Mouse (Mus musculus): ENCODE measurements around the gene Cilp2. TPM values are rescaled to one million over a fixed set of nuclear protein-coding genes. Genes with fewer than 3 reads are reported as not detected.
A peak's percentile ranks its signal among the peaks of the same experiment; 100 is the strongest.

Gene Cilp2
- polyA plus RNA-seq (2012; rRNA removed), result 0.75 and 2.2 TPM in 2 replicates

DNA sequence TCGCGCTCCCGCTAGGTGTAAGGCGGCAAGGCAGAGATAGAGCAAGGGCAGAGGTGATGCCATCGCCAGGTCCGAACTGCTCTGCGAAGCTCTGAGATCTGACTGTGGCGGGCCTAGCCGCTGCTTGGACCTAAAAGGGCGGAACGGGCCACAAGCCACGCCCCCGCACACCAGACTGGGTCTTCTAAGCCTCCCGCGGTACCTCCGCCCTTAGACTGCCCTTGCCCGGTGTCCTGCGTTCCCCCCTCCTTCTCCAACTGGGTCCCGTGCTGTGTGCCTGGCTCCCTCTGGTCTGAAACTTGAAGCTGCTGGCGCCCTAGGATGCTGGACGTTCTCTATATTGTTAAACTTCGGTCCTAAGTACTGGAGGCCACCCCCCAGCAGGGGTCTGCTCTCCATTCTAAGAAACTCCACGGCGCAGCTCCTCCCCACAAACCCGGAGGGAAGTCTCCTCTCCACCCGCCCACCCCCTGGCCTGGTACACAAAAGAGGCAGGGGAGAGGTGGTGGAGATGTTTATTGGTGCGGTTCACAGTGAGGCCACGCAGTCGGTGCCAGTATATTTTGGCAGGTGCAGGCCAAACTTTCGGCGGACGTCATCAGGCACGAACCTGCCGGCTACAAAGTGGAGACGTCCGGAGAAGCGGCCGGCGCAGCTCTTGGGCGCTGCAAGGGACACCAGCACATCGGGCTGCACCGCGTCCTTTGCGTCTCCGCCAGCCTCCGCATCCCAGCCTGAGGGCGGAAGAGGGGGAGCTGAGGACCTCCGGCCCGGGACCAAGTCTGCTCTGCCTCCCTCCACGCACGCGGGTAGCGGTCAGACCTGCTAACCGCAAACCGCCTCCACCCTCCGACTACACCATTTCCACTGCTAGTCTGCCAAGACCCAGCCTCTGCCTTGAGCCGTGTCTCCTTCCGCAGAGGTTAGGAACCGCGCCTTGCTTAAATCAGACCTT lies at the start of gene Cilp2:
TSS of gene Cilp2 (minus strand) at position 399 of the 955 bp plus-strand sequence.
- WGBS, result 2% methylated on average over 60 of the region's 60 CpGs
- Histone ChIP-seq H3K4me3 (ENCODE audit: control insufficient read depth, insufficient read depth, low read length) (peak within 1 kb of the TSS; percentile 6; the same call in 1 of the 2 replicates), H3K27me3 (ENCODE audit: control insufficient read depth, insufficient read depth, low read length) (peaks cover 30% of the 10 kb centered on the region), H3K4me1 (replicated peaks; ENCODE audit: control insufficient read depth, insufficient read depth, low read length) (peaks cover 13% of the 10 kb centered on the region), H3K36me3 (ENCODE audit: control insufficient read depth, insufficient read depth, low read length) (no peaks in the 10 kb centered on the region), H3K27ac (ENCODE audit: control insufficient read depth, insufficient read depth, low read length) (no peak within 1 kb of the TSS)
- TF ChIP-seq CTCF (IDR thresholded peaks at IDR 0.05; ENCODE audit: borderline replicate concordance, control insufficient read depth, extremely low read depth, insufficient read depth, low read length, poor library complexity), result no peak
- TF ChIP-seq POLR2A (IDR thresholded peaks at IDR 0.05; ENCODE audit: control insufficient read depth, extremely low read depth, insufficient read depth, low read length, poor library complexity), result no peak
- DNase-seq, result no peak

DNA sequence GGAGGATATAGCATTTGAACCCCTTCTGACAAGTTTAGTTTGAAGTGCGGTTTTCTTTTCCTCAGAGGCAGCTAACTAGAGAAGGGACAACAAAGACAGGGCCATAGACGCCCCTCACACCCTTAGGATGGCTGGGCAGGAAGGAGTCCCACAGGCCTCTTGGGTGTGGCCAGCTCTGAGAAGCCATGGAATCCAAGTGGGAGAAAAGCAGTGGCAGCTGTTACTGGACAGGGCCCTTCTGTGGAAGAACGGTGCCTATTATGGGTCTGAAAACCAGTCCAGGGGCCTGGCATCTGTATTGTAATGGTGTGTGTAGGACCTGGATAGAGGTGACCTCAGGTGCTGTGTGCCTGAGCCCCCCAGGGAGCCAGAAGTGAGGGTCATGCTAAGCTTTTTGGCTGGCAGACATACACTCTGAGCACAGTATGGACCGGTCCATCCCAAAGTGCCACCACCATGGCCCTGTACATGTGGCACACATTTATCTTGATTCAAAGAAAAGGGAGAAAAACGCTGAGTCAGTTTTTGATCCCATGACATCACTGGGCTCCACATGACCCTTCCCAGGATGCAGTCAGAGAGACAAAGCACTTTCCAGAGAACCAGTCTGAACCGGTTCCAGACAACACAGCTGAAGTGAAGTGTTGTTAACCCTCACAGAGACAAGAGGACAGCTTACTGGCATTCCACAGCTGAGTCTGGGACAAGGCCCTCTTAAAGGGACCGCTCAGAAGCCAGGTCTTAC lies 48.7 kb upstream of the Cilp2 start:
- WGBS, result 94% methylated on average over 7 of the region's 7 CpGs
- Histone ChIP-seq H3K4me3 (ENCODE audit: control insufficient read depth, insufficient read depth, low read length) (no peak overlapping the region), H3K27me3 (ENCODE audit: control insufficient read depth, insufficient read depth, low read length) (no peaks in the 10 kb centered on the region), H3K27ac (ENCODE audit: control insufficient read depth, insufficient read depth, low read length) (no peak overlapping the region), H3K4me1 (replicated peaks; ENCODE audit: control insufficient read depth, insufficient read depth, low read length) (peaks cover 39% of the 10 kb centered on the region), H3K36me3 (ENCODE audit: control insufficient read depth, insufficient read depth, low read length) (0 out of 2 replicates have a peak, but pooled peaks cover 12% of the 10 kb centered on the region)
- TF ChIP-seq POLR2A (IDR thresholded peaks at IDR 0.05; ENCODE audit: control insufficient read depth, extremely low read depth, insufficient read depth, low read length, poor library complexity), result no peak
- TF ChIP-seq CTCF (IDR thresholded peaks at IDR 0.05; ENCODE audit: borderline replicate concordance, control insufficient read depth, extremely low read depth, insufficient read depth, low read length, poor library complexity), result no peak
- no peak for DNase-seq

GRCm38 (mm10) chr8:69935431-69935830 lies 47.9 kb upstream of the Cilp2 start:
- H3K36me3 ChIP-seq (ENCODE audit: control insufficient read depth, insufficient read depth, low read length), result 0 out of 2 replicates have a peak, but pooled peaks cover 12% of the 10 kb centered on the region
- H3K4me3 ChIP-seq (ENCODE audit: control insufficient read depth, insufficient read depth, low read length), result no peak overlapping the region

GRCm38 (mm10) chr8:69934582-69934981 lies 47.1 kb upstream of the Cilp2 start:
- TF ChIP-seq CTCF (IDR thresholded peaks at IDR 0.05; ENCODE audit: borderline replicate concordance, control insufficient read depth, extremely low read depth, insufficient read depth, low read length, poor library complexity) (no peak), POLR2A (IDR thresholded peaks at IDR 0.05; ENCODE audit: control insufficient read depth, extremely low read depth, insufficient read depth, low read length, poor library complexity) (no peak)
- Histone ChIP-seq H3K36me3 (ENCODE audit: control insufficient read depth, insufficient read depth, low read length) (0 out of 2 replicates have a peak, but pooled peaks cover 12% of the 10 kb centered on the region), H3K4me3 (ENCODE audit: control insufficient read depth, insufficient read depth, low read length) (no peak overlapping the region), H3K27me3 (ENCODE audit: control insufficient read depth, insufficient read depth, low read length) (no peaks in the 10 kb centered on the region), H3K4me1 (replicated peaks; ENCODE audit: control insufficient read depth, insufficient read depth, low read length) (peaks cover 29% of the 10 kb centered on the region), H3K27ac (ENCODE audit: control insufficient read depth, insufficient read depth, low read length) (no peak overlapping the region)
- WGBS, result 86% methylated on average over 5 of the region's 5 CpGs
- DNase-seq, result no peak

More at GRCm38 (mm10) chr8:69935431-69935830, 47.9 kb upstream of the Cilp2 start:
- Histone ChIP-seq H3K4me1 (replicated peaks; ENCODE audit: control insufficient read depth, insufficient read depth, low read length) (peaks cover 38% of the 10 kb centered on the region), H3K27ac (ENCODE audit: control insufficient read depth, insufficient read depth, low read length) (no peak overlapping the region), H3K27me3 (ENCODE audit: control insufficient read depth, insufficient read depth, low read length) (no peaks in the 10 kb centered on the region)
- 94% methylated on average over 3 of the region's 3 CpGs for WGBS
- no peak for DNase-seq
- TF ChIP-seq POLR2A (IDR thresholded peaks at IDR 0.05; ENCODE audit: control insufficient read depth, extremely low read depth, insufficient read depth, low read length, poor library complexity), result no peak
- no peak for TF ChIP-seq CTCF (IDR thresholded peaks at IDR 0.05; ENCODE audit: borderline replicate concordance, control insufficient read depth, extremely low read depth, insufficient read depth, low read length, poor library complexity)

DNA sequence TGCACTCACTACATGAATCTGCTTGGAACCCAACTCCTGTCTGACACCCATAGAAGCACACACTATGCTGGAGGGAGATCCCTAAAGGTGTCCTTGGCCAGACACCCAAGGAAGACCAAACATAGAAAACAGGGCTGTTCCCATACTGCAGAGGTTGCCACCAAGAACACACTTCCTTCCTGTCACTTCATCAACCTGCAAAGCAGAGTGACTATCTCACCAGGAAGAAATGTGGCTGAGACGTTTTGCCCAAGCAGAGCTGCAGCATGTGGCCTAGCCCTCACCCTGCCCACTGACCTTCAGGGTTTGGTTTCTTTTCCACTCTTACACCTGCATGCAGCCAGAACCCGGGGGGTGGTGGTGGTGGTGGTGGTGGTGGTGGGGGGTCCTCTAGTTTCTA lies 46.3 kb upstream of the Cilp2 start:
- 0 out of 2 replicates have a peak, but pooled peaks cover 12% of the 10 kb centered on the region for H3K36me3 ChIP-seq (ENCODE audit: control insufficient read depth, insufficient read depth, low read length)
- TF ChIP-seq CTCF (IDR thresholded peaks at IDR 0.05; ENCODE audit: borderline replicate concordance, control insufficient read depth, extremely low read depth, insufficient read depth, low read length, poor library complexity), result no peak
- no peak for TF ChIP-seq POLR2A (IDR thresholded peaks at IDR 0.05; ENCODE audit: control insufficient read depth, extremely low read depth, insufficient read depth, low read length, poor library complexity)
- DNase-seq, result no peak
- peak overlapping the region; percentile 2; the same call in 1 of the 2 replicates for H3K27ac ChIP-seq (ENCODE audit: control insufficient read depth, insufficient read depth, low read length)
- 8% methylated on average over 2 of the region's 2 CpGs for WGBS
- H3K4me1 ChIP-seq (replicated peaks; ENCODE audit: control insufficient read depth, insufficient read depth, low read length), result peaks cover 23% of the 10 kb centered on the region
- no peaks in the 10 kb centered on the region for H3K27me3 ChIP-seq (ENCODE audit: control insufficient read depth, insufficient read depth, low read length)
- no peak overlapping the region for H3K4me3 ChIP-seq (ENCODE audit: control insufficient read depth, insufficient read depth, low read length)

- H3K4me1 ChIP-seq (replicated peaks; ENCODE audit: control insufficient read depth, insufficient read depth, low read length), result peaks cover 2% of the 10 kb centered on the region; the same call in 1 of the 2 replicates
- no peaks in the 10 kb centered on the region for H3K36me3 ChIP-seq (ENCODE audit: control insufficient read depth, insufficient read depth, low read length)
- H3K27me3 ChIP-seq (ENCODE audit: control insufficient read depth, insufficient read depth, low read length), result no peaks in the 10 kb centered on the region
- TF ChIP-seq CTCF (IDR thresholded peaks at IDR 0.05; ENCODE audit: borderline replicate concordance, control insufficient read depth, extremely low read depth, insufficient read depth, low read length, poor library complexity) (no peak), POLR2A (IDR thresholded peaks at IDR 0.05; ENCODE audit: control insufficient read depth, extremely low read depth, insufficient read depth, low read length, poor library complexity) (no peak)
- H3K27ac ChIP-seq (ENCODE audit: control insufficient read depth, insufficient read depth, low read length), result no peak overlapping the region
- H3K4me3 ChIP-seq (ENCODE audit: control insufficient read depth, insufficient read depth, low read length), result no peak overlapping the region
- DNase-seq, result no peak
Measured at GRCm38 (mm10) chr8:69926901-69927300, 39.4 kb upstream of the Cilp2 start.

Measured in thymus, adult 2 months (tissue).